Comparison of ENCODE assay signal across 13 mouse cellular contexts in the genomic region with DNA sequence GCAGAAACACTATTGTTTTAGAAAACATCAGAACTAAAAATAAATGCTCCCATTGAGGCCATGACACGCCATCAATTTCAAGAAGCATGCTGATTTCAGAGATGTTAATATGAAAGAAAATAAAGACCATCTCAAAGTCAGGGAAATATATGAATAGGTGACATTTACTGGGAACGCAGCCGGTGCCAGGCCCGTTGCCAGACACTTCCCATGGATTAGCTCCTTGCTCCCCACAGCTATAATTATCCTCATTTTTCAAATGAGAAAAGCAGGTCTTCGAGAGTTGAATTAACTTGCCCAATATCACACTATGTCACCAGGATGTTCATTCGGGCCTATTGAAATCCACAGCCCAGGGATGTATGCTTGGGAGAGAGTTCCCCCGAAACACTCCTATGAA.
DNase-seq lines count a peak whose midpoint lies in the region; ATAC-seq and TF ChIP-seq lines count a peak whose summit lies in the region.
"Had no signal": no experiment of that assay in that cellular context is flagged by ENCODE, and none has a peak within 500 bp of the region (broad histone marks: within the 10 kb centered on the region; RNA-seq: fewer than 3 reads in every experiment).

No protein-coding gene starts in this region.

- H3K4me1 ChIP-seq in cerebellum, adult 2 months (ENCODE audit: control insufficient read depth, insufficient read depth, low read length) = peaks cover 8% of the 10 kb centered on the region
- H3K4me1 ChIP-seq in hindbrain, postnatal 0 days (ENCODE audit: insufficient read depth, low read length) = peaks cover 14% of the 10 kb centered on the region
- peaks cover 5% of the 10 kb centered on the region; the same call in 1 of the 2 replicates for H3K4me1 ChIP-seq in neural tube, embryonic 14.5 days (ENCODE audit: control insufficient read depth, insufficient read depth, low read length)
- H3K4me1 ChIP-seq: liver, embryonic 15.5 days had no signal

- H3K36me3 ChIP-seq in hindbrain, postnatal 0 days (ENCODE audit: insufficient read depth, low read length) = no peaks in the 10 kb centered on the region
- H3K36me3 ChIP-seq in neural tube, embryonic 14.5 days (ENCODE audit: control insufficient read depth, insufficient read depth, low read length) = no peaks in the 10 kb centered on the region
- H3K36me3 ChIP-seq: liver, embryonic 15.5 days had no signal

- no peak for TF ChIP-seq POLR2A in cerebellum, adult 2 months (IDR thresholded peaks at IDR 0.05; ENCODE audit: borderline replicate concordance, insufficient read depth, low read length)

- no peak overlapping the region for H3K4me2 ChIP-seq in hindbrain, postnatal 0 days (ENCODE audit: low read depth, low read length)
- H3K4me2 ChIP-seq in neural tube, embryonic 14.5 days (ENCODE audit: low read depth, low read length) = no peak overlapping the region
- H3K4me2 ChIP-seq: liver, embryonic 15.5 days had no signal

- TF ChIP-seq CTCF in cerebellum, adult 2 months (IDR thresholded peaks at IDR 0.05; ENCODE audit: borderline replicate concordance, insufficient read depth, low read depth, low read length) = no peak
- TF ChIP-seq CTCF in hindbrain, postnatal 0 days (IDR thresholded peaks at IDR 0.05; ENCODE audit: low read depth) = no peak

- no peaks in the 10 kb centered on the region for H3K27me3 ChIP-seq in cerebellum, adult 2 months (ENCODE audit: control insufficient read depth, insufficient read depth, low read length)
- no peaks in the 10 kb centered on the region for H3K27me3 ChIP-seq in hindbrain, postnatal 0 days (ENCODE audit: insufficient read depth, low read length)
- no peaks in the 10 kb centered on the region for H3K27me3 ChIP-seq in neural tube, embryonic 14.5 days (ENCODE audit: control insufficient read depth, insufficient read depth, low read length)
- H3K27me3 ChIP-seq: CH12.LX; liver, embryonic 15.5 days had no signal

- no peaks in the 10 kb centered on the region for H3K9me3 ChIP-seq in hindbrain, postnatal 0 days (ENCODE audit: low read length)
- H3K9me3 ChIP-seq in neural tube, embryonic 14.5 days (ENCODE audit: control insufficient read depth, low read length) = no peaks in the 10 kb centered on the region
- H3K9me3 ChIP-seq: liver, embryonic 15.5 days had no signal

- H3K9ac ChIP-seq in hindbrain, postnatal 0 days (replicated peaks; ENCODE audit: low read length) = no peak overlapping the region
- H3K9ac ChIP-seq in neural tube, embryonic 14.5 days (replicated peaks; ENCODE audit: low read depth, low read length) = no peak overlapping the region
- H3K9ac ChIP-seq: liver, embryonic 15.5 days had no signal

- 44% methylated on average over 7 of the region's 7 CpGs for WGBS in cerebellum, adult 2 months
- WGBS in hindbrain, postnatal 0 days = 30% methylated on average over 7 of the region's 7 CpGs
- WGBS in neural tube, embryonic 14.5 days = 46% methylated on average over 7 of the region's 7 CpGs

- intact Hi-C loops in left cerebral cortex, postnatal 4 days (cut with DNase I) = no loop called here

- no peak for ATAC-seq in hindbrain, postnatal 0 days
- no peak for ATAC-seq in neural tube, embryonic 14.5 days (ENCODE audit: low read depth)

- peak; percentile 18 to 35 for DNase-seq in cerebellum, adult 2 months
- DNase-seq in cerebellum, adult 11-12 months = no peak
- DNase-seq in left cerebral cortex, postnatal 4 days = peak; percentile 77
- no peak for DNase-seq in left cerebral cortex, adult 18-20 months (ENCODE audit: low spot score in 2 of 2)
- DNase-seq in hindbrain, postnatal 0 days (ENCODE audit: low spot score) = peak; percentile 59
- no peak for DNase-seq in retina, embryonic 14.5 days (ENCODE audit: low spot score)
- no peak for DNase-seq in gastrocnemius, postnatal 25 days
- DNase-seq: kidney, adult 9 months; layer of hippocampus, adult 9-11 months; right cerebral cortex, postnatal 25 days had no signal

- H3K4me3 ChIP-seq in cerebellum, adult 2 months (replicated peaks; ENCODE audit: insufficient read depth, low read depth, low read length) = no peak overlapping the region
- H3K4me3 ChIP-seq in hindbrain, postnatal 0 days (ENCODE audit: low read length) = no peak overlapping the region
- no peak overlapping the region for H3K4me3 ChIP-seq in neural tube, embryonic 14.5 days (ENCODE audit: low read depth, low read length)
- H3K4me3 ChIP-seq: liver, embryonic 15.5 days had no signal

- 0 out of 2 replicates have a peak overlapping the region, but pooled peaks have one; percentile 23 for H3K27ac ChIP-seq in cerebellum, adult 2 months (ENCODE audit: insufficient read depth, low read length)
- peak overlapping the region; percentile 84 for H3K27ac ChIP-seq in hindbrain, postnatal 0 days
- 0 out of 2 replicates have a peak overlapping the region, but pooled peaks have one; percentile 28 for H3K27ac ChIP-seq in neural tube, embryonic 14.5 days (ENCODE audit: low read depth, low read length)
- H3K27ac ChIP-seq: liver, embryonic 15.5 days had no signal

Comparison
In these comparisons a context has a peak if more than half of its experiments do, and no peak if none do; other contexts are left out.
1. DNase-seq: peak in cerebellum, adult 2 months (2 of 2), left cerebral cortex, postnatal 4 days (single experiment) and hindbrain, postnatal 0 days (single experiment); none in cerebellum, adult 11-12 months (single experiment), left cerebral cortex, adult 18-20 months (0 of 2), retina, embryonic 14.5 days (single experiment) and gastrocnemius, postnatal 25 days (single experiment).
2. H3K27ac ChIP-seq: peak in every context shown above with its lines; median percentile 84 in hindbrain, postnatal 0 days; 28 in neural tube, embryonic 14.5 days; 23 in cerebellum, adult 2 months.